Mouse (Mus musculus) forebrain, embryonic 13.5 days (tissue): ENCODE measurements around the gene Lap3. TPM values are rescaled to one million over a fixed set of nuclear protein-coding genes. Genes with fewer than 3 reads are reported as not detected.
A peak's percentile ranks its signal among the peaks of the same experiment; 100 is the strongest.

Source experiments
- ATAC-seq: fragments of 200-750 bp; cut with Nextera tagmentation; 2 replicates; pipeline ENCODE4 v1.8.0; 2017
- H3K27ac ChIP-seq: fragments of 300-500 bp; sonication (generic); 2 replicates; pipeline ENCODE4 v1.5.1; 2015; ENCODE audit warnings: inconsistent platforms, mild to moderate bottlenecking, moderate library complexity
- H3K27me3 ChIP-seq: fragments of 300-500 bp; sonication (generic); 2 replicates; pipeline ENCODE4 v1.6.1; 2015; ENCODE audit warnings: mild to moderate bottlenecking, inconsistent platforms
- H3K36me3 ChIP-seq: fragments of 300-500 bp; sonication (generic); 2 replicates; pipeline ENCODE4 v1.6.1; 2015; ENCODE audit warnings: mild to moderate bottlenecking, inconsistent platforms; ENCODE audit not compliant: poor library complexity, severe bottlenecking
- H3K4me1 ChIP-seq: fragments of 300-500 bp; sonication (generic); 2 replicates; pipeline ENCODE4 v1.6.1; 2015; ENCODE audit warnings: inconsistent platforms
- H3K4me2 ChIP-seq: fragments of 300-500 bp; sonication (generic); 2 replicates; pipeline ENCODE4 v1.6.1; 2015; ENCODE audit warnings: inconsistent platforms, mild to moderate bottlenecking, moderate library complexity
- H3K4me3 ChIP-seq: fragments of 300-500 bp; sonication (generic); 2 replicates; pipeline ENCODE4 v1.5.1; 2015; ENCODE audit warnings: mild to moderate bottlenecking, inconsistent platforms
- H3K9ac ChIP-seq: fragments of 300-500 bp; sonication (generic); 2 replicates; pipeline ENCODE4 v1.6.1; 2015; ENCODE audit warnings: mild to moderate bottlenecking, inconsistent platforms
- H3K9me3 ChIP-seq: fragments of 300-500 bp; sonication (generic); replicated peaks from 2 replicates; pipeline ENCODE4 v1.6.1; 2016; ENCODE audit warnings: inconsistent platforms
- WGBS: fragments of 180-500 bp; shearing (Covaris S2); methylation state at CpG from one replicate; pipeline ENCODE4 v1.1.7; 2015; 5-methylcytosine and 5-hydroxymethylcytosine counted together
- polyA plus RNA-seq: library from polyadenylated mRNA; unstranded; fragments of >200 nt; fragmentation: Nextera tagmentation; extraction: Ambion mirVana; gene quantifications from 2 replicates; pipeline ENCODE4 v1.2.1, GENCODE M21; 2015

The Lap3 gene
- polyA plus RNA-seq, 1 experiment from 2014 or later, result 50.3 TPM

DNA sequence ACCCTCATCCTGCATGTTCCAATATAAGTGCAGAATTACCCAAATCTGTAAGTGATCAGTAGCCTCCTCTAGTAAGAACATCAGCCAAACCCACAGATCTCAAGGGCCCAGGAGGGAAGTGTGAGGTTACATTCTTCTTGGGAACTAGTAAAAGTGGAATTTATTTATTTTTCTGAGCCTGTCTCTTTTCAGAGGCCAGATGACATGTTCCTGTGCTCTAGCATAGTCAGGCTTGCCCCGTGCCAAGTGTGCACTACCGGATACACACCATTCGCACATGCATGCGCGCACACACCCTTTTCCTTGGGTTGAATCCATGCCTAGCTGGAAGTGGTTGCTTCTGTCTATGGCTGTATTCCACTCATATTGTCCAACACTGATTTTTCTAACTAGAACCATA lies 17.4 kb upstream of the Lap3 start:
- WGBS, result 93% methylated on average over 5 of the region's 5 CpGs
- Histone ChIP-seq H3K27me3 (0 out of 2 replicates have a peak, but pooled peaks cover 2% of the 10 kb centered on the region), H3K27ac (no peak overlapping the region), H3K4me2 (no peak overlapping the region), H3K9me3 (no peaks in the 10 kb centered on the region), H3K9ac (no peak overlapping the region), H3K4me1 (peaks cover 23% of the 10 kb centered on the region), H3K36me3 (no peaks in the 10 kb centered on the region), H3K4me3 (no peak overlapping the region)
- no peak for ATAC-seq

DNA sequence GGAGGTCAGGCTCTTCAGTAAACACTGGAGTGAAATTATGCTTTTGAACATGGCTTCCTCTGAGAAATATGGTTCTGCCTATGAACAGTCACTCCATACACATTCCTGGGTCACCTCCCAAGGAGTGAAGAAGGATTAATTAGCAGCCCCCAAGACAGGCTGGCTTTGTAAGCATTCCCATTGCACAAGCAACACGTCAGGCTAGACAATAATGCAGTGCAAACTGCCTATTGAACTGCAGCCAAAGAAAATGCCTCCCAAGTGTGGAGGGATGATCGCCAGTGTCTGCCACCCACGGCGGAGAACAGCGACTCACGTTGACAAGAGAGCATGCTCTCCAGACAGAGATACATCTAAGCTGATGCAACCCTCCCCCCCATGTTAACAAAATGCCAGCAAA lies 16.9 kb upstream of the Lap3 start:
- Histone ChIP-seq H3K4me2 (0 out of 2 replicates have a peak overlapping the region, but pooled peaks have one; percentile 7), H3K27me3 (0 out of 2 replicates have a peak, but pooled peaks cover 1% of the 10 kb centered on the region), H3K9me3 (no peaks in the 10 kb centered on the region), H3K36me3 (no peaks in the 10 kb centered on the region), H3K27ac (no peak overlapping the region), H3K4me3 (no peak overlapping the region), H3K9ac (no peak overlapping the region), H3K4me1 (peaks cover 23% of the 10 kb centered on the region)
- ATAC-seq, result peak; percentile 61
- 10% methylated on average over 6 of the region's 6 CpGs for WGBS

DNA sequence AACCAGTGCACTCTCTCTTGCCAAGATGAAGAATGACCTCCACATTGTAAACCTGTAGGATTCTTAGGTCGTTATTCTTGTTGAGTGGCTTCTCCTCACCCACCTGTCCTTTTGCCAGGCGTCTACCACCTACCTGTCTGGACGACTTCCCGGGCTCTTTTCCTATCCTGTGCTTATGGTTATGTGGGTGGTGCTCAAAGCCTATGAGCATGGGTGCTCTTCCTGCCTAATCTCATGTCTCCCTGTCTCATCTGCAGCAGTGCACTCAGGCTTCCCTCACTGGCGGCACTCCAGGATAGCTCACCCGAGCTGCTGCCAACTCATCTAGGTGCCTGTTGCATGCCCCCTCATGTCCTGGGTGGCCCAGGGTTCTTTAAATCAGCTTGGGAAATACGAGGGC lies 15.6 kb upstream of the Lap3 start:
- Histone ChIP-seq H3K4me1 (peaks cover 23% of the 10 kb centered on the region), H3K4me2 (no peak overlapping the region), H3K9ac (no peak overlapping the region), H3K27me3 (no peaks in the 10 kb centered on the region), H3K4me3 (no peak overlapping the region), H3K36me3 (no peaks in the 10 kb centered on the region), H3K27ac (no peak overlapping the region), H3K9me3 (no peaks in the 10 kb centered on the region)
- 88% methylated on average over 7 of the region's 7 CpGs for WGBS
- ATAC-seq, result no peak

DNA sequence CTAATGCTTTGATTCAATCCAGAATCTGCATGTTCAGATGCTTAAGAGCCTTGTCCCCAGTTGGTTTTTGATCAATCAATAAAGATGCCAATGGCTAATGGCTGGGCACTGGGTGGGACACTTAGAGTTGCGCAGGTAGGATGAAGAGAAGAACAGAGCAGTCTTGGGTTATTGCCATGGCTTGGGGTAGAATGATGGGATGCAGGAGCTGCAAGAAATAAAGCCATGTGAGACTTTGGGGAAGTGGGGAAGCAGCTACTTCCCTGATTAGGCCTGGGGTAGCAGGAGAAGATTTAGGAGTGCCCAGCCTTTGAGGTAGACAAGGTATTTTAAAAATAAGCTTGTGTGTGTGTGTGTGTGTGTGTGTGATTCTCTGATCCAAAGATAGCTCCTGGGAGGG lies 13.1 kb upstream of the Lap3 start:
- Histone ChIP-seq H3K4me1 (peaks cover 11% of the 10 kb centered on the region), H3K36me3 (no peaks in the 10 kb centered on the region), H3K4me3 (no peak overlapping the region), H3K9ac (no peak overlapping the region), H3K9me3 (no peaks in the 10 kb centered on the region), H3K4me2 (no peak overlapping the region), H3K27me3 (no peaks in the 10 kb centered on the region), H3K27ac (no peak overlapping the region)
- no peak for ATAC-seq
- WGBS, result 95% methylated on average over 1 of the region's 1 CpGs

DNA sequence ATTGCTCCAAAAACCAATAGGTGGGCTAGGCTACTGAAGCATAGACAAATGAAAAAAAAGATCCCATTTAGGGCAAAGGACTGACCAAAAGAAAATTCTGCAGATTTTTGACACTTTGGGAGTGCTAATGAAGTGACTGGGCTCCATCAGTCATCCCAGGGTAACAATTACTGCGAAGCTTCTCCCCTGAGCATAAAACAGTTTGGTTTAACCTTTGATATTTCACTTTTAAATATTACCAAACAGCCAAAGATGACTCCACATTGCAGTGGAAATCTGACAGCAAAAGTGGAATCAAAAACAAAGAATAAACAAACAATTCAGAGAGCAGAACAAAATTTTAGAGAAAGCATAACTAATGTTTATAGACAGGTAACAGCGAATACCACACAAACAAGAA lies 12.0 kb upstream of the Lap3 start:
- 94% methylated on average over 2 of the region's 2 CpGs for WGBS

DNA sequence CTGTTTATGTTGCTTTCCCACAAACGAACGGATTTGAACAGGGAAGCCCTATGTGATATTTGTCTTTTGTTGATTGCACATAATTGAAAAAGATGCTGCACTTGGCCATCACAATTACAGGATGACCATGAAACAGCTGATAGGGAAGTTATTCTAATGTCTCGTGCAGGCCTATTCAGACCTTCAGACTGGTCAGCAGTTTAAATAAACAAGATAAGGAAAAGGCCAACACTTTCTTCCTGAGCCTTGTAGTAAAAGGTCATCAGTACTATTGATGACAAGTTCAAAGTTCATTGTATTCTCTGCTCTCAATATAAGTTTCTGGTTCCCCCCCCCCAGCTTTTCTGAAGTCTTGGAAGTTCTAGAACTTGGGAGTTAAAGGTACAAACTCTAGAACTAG lies 10.6 kb upstream of the Lap3 start:
- Histone ChIP-seq H3K4me1 (no peaks in the 10 kb centered on the region), H3K27me3 (no peaks in the 10 kb centered on the region), H3K27ac (no peak overlapping the region), H3K4me2 (no peak overlapping the region), H3K4me3 (no peak overlapping the region), H3K36me3 (no peaks in the 10 kb centered on the region), H3K9me3 (no peaks in the 10 kb centered on the region), H3K9ac (no peak overlapping the region)
- ATAC-seq, result no peak
- WGBS, result 82% methylated on average over 3 of the region's 3 CpGs

More for the DNA sequence above, 12.0 kb upstream of the Lap3 start:
- peaks cover 8% of the 10 kb centered on the region for H3K4me1 ChIP-seq
- no peaks in the 10 kb centered on the region for H3K9me3 ChIP-seq
- no peaks in the 10 kb centered on the region for H3K27me3 ChIP-seq
- H3K9ac ChIP-seq, result no peak overlapping the region
- no peak overlapping the region for H3K4me2 ChIP-seq
- ATAC-seq, result no peak
- no peaks in the 10 kb centered on the region for H3K36me3 ChIP-seq
- H3K4me3 ChIP-seq, result no peak overlapping the region
- no peak overlapping the region for H3K27ac ChIP-seq

DNA sequence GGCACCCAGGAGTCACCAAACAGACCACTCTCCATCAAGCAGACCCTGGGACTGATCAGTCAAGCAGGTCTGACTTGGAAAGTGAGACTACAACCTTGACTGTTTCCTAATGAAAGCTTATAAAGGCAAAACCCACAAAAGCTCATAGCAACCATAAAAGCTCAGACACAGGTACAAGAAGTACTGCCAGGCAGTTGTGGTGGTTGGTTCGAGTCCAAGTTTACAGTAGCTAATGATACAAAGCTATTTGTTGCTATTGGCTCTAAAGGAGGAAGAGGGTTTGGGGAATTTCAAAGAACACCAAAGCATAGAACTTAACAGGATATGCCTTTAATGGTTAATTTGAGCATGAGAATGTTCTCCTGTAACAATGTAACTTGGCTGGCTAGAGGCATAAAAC lies 9.5 kb upstream of the Lap3 start:
- WGBS, result 88% methylated on average over 1 of the region's 1 CpGs
- no peaks in the 10 kb centered on the region for H3K9me3 ChIP-seq
- H3K4me1 ChIP-seq, result no peaks in the 10 kb centered on the region
- ATAC-seq, result no peak
- H3K27ac ChIP-seq, result no peak overlapping the region
- H3K4me3 ChIP-seq, result no peak overlapping the region
- no peaks in the 10 kb centered on the region for H3K27me3 ChIP-seq
- no peak overlapping the region for H3K9ac ChIP-seq
- no peak overlapping the region for H3K4me2 ChIP-seq
- H3K36me3 ChIP-seq, result no peaks in the 10 kb centered on the region

DNA sequence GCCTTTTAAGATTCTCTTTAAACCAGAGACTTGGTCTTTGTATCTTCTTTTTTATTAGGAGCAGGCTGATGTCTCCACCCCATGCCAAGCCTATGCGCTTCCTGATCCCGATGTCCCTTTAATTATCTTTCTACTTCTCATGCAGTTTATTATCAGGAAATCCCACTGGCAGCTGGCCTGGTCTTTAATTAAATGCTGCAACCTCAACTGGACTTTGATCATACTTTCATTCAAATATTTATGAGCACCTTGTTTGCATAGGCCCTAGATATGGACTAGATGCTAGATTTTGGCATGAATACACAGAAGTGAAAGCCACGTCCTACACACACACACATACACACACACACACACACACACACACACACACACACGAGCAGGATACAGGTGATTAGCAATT lies 1.4 kb upstream of the Lap3 start:
- H3K4me1 ChIP-seq, result peaks cover 21% of the 10 kb centered on the region
- H3K4me3 ChIP-seq, result no peak overlapping the region
- no peaks in the 10 kb centered on the region for H3K9me3 ChIP-seq
- no peak overlapping the region for H3K27ac ChIP-seq
- no peak for ATAC-seq
- no peak overlapping the region for H3K9ac ChIP-seq
- no peak overlapping the region for H3K4me2 ChIP-seq
- WGBS, result 41% methylated on average over 4 of the region's 4 CpGs
- 0 out of 2 replicates have a peak, but pooled peaks cover under 1% of the 10 kb centered on the region for H3K36me3 ChIP-seq
- 0 out of 2 replicates have a peak, but pooled peaks cover 3% of the 10 kb centered on the region for H3K27me3 ChIP-seq

DNA sequence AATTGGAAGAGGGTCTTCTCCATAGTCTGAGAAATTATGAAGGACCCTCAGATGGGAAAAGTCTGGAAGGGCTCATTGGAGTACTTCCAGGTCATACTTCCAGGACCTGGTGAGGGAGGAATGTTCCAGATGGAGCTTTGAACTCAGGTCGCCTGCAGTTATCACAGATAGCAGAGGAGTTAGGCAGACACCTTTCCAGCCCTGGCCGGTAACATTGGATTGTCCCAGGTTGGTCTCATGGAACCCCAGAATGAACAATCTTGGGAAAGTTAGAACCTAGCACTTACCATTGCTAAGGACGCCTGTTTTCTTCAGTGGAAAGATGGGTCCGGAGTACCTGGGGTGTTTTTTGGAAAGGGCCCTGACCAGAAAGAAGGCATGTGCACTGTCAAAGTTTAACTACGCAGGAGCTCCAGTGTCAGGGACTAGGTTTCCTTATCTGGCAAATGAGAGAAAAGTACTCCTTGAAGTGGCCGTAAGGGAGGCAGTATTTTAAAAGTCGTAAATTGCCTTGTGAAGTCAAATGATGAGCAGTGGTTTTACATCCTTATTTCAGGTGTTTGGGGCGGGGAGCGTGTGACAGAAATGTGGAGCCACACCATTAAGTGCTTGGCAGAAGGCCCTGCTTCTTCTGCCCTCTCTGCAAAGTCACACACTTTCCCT lies 1.1 kb downstream of the Lap3 start:
- Histone ChIP-seq H3K4me3 (peak overlapping the region; percentile 68), H3K27me3 (0 out of 2 replicates have a peak, but pooled peaks cover 3% of the 10 kb centered on the region), H3K9ac (peak overlapping the region; percentile 77), H3K36me3 (peaks cover 23% of the 10 kb centered on the region), H3K4me2 (peak overlapping the region; percentile 84), H3K27ac (no peak overlapping the region), H3K4me1 (peaks cover 21% of the 10 kb centered on the region), H3K9me3 (no peaks in the 10 kb centered on the region)
- 64% methylated on average over 9 of the region's 9 CpGs for WGBS
- no peak for ATAC-seq

DNA sequence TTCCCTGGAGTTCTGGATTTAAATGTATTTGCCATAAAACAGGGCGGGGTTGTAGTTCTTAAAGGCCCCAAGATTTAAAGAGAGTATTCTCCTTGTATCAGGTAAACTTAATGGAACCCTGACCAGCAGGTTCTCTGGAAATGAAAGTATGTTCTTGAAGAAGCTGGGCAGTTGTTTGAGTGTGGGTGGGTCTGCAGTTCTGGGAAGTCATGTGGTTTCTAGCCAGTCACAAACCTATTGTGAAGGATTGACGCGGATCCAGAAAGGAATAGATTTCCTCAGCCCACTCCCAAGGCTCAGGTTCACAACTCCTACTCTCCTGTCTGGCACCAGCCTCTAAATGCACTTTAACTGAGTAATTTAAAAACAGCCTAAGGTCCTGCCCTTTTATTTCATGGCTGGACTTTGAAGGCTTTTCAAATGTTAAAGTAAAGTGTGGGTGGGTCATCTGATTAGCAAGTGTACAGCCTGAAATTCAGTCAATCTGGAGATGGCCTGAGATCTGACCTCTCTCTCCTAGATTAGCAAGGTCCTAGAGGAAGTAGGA lies 2.3 kb downstream of the Lap3 start:
- Histone ChIP-seq H3K9ac (no peak overlapping the region), H3K9me3 (no peaks in the 10 kb centered on the region), H3K27ac (no peak overlapping the region), H3K4me3 (no peak overlapping the region), H3K4me1 (peaks cover 21% of the 10 kb centered on the region), H3K27me3 (0 out of 2 replicates have a peak, but pooled peaks cover 3% of the 10 kb centered on the region), H3K4me2 (no peak overlapping the region), H3K36me3 (peaks cover 31% of the 10 kb centered on the region)
- no peak for ATAC-seq
- WGBS, result 87% methylated on average over 3 of the region's 3 CpGs

DNA sequence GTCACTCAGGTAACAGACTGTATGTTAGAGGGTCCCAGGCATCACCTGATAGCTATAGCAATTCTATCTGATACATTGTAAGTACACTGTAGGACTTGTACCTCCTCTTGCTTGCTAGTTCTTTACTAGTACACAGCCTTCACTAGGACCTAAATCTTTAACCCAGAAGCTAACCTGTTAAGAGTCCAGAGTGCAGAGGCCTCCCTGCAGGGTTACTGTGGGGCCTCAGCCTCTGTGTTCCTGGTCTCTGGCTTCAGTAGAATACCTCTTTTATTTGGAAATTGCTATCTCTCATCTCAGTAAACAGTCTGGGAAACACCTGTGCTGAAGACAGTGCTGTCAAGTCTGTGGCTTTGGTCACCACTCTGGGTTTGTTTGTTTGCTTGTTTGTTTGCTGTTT lies 2.9 kb downstream of the Lap3 start:
- peaks cover 35% of the 10 kb centered on the region for H3K36me3 ChIP-seq
- no peaks in the 10 kb centered on the region for H3K9me3 ChIP-seq
- no peak overlapping the region for H3K4me2 ChIP-seq
- no peak for ATAC-seq
- no peak overlapping the region for H3K27ac ChIP-seq
- H3K4me1 ChIP-seq, result peaks cover 21% of the 10 kb centered on the region
- H3K27me3 ChIP-seq, result 0 out of 2 replicates have a peak, but pooled peaks cover 3% of the 10 kb centered on the region
- H3K4me3 ChIP-seq, result no peak overlapping the region
- no peak overlapping the region for H3K9ac ChIP-seq

DNA sequence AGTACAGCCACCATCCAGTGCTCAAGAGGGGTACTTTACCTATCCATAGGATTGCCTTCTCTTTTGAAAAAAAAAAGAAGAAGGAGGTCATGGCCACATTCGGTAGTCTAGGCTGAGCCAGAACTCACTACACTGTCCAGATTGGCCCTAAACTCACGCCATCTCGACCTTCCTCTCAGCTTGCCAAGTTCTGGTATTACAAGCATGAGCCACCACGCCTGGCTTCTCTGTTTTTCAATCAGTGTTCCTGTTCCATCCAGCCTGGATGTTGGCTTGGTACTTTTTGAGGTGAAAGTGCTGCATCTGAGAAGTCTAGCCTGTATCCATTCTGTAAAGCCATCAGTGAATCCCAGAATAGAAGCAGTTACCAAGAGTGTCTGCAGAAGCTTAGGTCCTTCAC lies 3.3 kb downstream of the Lap3 start:
- Histone ChIP-seq H3K4me1 (peaks cover 21% of the 10 kb centered on the region), H3K9me3 (no peaks in the 10 kb centered on the region), H3K27me3 (0 out of 2 replicates have a peak, but pooled peaks cover 3% of the 10 kb centered on the region), H3K9ac (no peak overlapping the region), H3K4me3 (no peak overlapping the region), H3K36me3 (peaks cover 39% of the 10 kb centered on the region), H3K27ac (no peak overlapping the region), H3K4me2 (no peak overlapping the region)
- no peak for ATAC-seq
- 92% methylated on average over 4 of the region's 4 CpGs for WGBS
